Mouse (Mus musculus) thymus, adult 2 months (tissue): ENCODE results near the gene Elf5. TPM values are rescaled to one million over a fixed set of nuclear protein-coding genes. Genes with fewer than 3 reads are reported as not detected.

ENCODE experiments used
- DNase-seq: peaks from one replicate; pipeline ENCODE4 v3.0.0; 2021
- H3K27ac ChIP-seq: fragments of 200-500 bp; 2 replicates; pipeline ENCODE4 v1.5.1; 2012; ENCODE audit warnings: low read length, control low read depth; ENCODE audit not compliant: control insufficient read depth, insufficient read depth
- H3K27me3 ChIP-seq: fragments of 200-500 bp; 2 replicates; pipeline ENCODE4 v1.6.1; 2012; ENCODE audit warnings: mild to moderate bottlenecking, low read length, moderate library complexity, mixed read lengths; ENCODE audit not compliant: control insufficient read depth, insufficient read depth
- H3K36me3 ChIP-seq: fragments of 200-500 bp; 2 replicates; pipeline ENCODE4 v1.6.1; 2012; ENCODE audit warnings: mild to moderate bottlenecking, low read length, moderate library complexity; ENCODE audit not compliant: control insufficient read depth, insufficient read depth
- H3K4me1 ChIP-seq: fragments of 200-500 bp; replicated peaks from 2 replicates; pipeline ENCODE4 v1.6.1; 2012; ENCODE audit warnings: low read length; ENCODE audit not compliant: control insufficient read depth, insufficient read depth
- H3K4me3 ChIP-seq: fragments of 200-500 bp; 2 replicates; pipeline ENCODE4 v1.5.1; 2012; ENCODE audit warnings: mild to moderate bottlenecking, low read length, control low read depth, moderate library complexity; ENCODE audit not compliant: control insufficient read depth, insufficient read depth
- CTCF ChIP-seq: fragments of 200-500 bp; IDR thresholded peaks from 2 replicates; pipeline ENCODE4 v1.5.1; 2012; ENCODE audit warnings: mild to moderate bottlenecking, control low read depth, low read length, moderate library complexity, borderline replicate concordance; ENCODE audit not compliant: control insufficient read depth, poor library complexity, insufficient read depth; ENCODE audit errors: extremely low read depth
- POLR2A ChIP-seq: fragments of 200-500 bp; IDR thresholded peaks from 2 replicates; pipeline ENCODE4 v1.6.1; 2012; ENCODE audit warnings: mild to moderate bottlenecking, low read length, control low read depth, moderate library complexity; ENCODE audit not compliant: control insufficient read depth, poor library complexity, insufficient read depth; ENCODE audit errors: extremely low read depth
- WGBS: fragments of 180-500 bp; shearing (Covaris S2); methylation state at CpG from one replicate; pipeline ENCODE4 v1.1.7; 2018; 5-methylcytosine and 5-hydroxymethylcytosine counted together
- polyA plus RNA-seq: library from polyadenylated mRNA; depleted of rRNA; stranded (reverse); fragments of >200 nt; gene quantifications from 2 replicates; pipeline ENCODE4 v1.2.3, GENCODE M21; 2012

The Elf5 gene
- polyA plus RNA-seq, 1 experiment, result 0.54 TPM

DNA sequence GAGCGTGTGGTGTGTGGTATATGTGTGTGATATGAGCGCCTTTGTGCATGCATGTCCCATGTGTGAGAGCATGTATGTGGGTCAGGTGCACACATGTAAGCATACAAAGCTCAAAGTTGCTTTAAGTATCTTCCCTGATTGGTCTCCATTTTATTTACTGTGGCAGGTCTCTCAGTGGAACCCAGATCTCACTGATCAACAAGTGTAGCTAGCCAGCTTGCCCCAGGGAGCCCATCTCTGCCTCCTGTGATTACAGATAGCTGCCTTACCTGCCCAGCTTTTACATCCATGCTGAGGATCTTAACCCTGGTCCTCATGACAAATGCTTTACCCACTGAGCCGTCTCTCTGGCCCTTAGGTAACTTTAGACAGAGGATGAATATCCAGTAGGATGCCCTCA is 66.8 kb downstream of the Elf5 start:
- H3K4me3 ChIP-seq, result no peak overlapping the region
- no peaks in the 10 kb centered on the region for H3K27me3 ChIP-seq
- no peak overlapping the region for H3K27ac ChIP-seq
- DNase-seq, result no peak
- WGBS, result 97% methylated on average over 3 of the region's 3 CpGs
- TF ChIP-seq POLR2A (no peak), CTCF (no peak)
- H3K4me1 ChIP-seq, result peaks cover 7% of the 10 kb centered on the region
- H3K36me3 ChIP-seq, result peaks cover 24% of the 10 kb centered on the region

DNA sequence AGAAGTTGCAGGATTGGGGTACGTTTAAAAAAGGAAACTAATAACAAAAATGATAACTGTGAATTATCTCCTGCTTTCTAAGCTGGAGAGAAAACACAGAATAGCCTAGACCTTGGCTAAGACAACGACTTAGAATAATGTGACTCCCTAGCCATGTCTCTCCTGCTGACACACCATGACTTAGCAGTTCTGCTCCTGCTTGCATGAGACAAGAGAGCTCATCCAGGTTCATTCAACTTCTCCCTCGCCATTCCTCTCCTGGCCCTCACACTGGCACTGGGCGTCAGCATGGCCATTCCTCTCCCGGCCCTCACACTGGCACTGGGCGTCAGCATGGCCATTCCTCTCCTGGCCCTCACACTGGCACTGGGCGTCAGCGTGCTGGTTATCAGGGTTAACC is 68.8 kb downstream of the Elf5 start:
- H3K27ac ChIP-seq, result no peak overlapping the region
- no peak for DNase-seq
- H3K27me3 ChIP-seq, result no peaks in the 10 kb centered on the region
- 84% methylated on average over 8 of the region's 8 CpGs for WGBS
- H3K4me3 ChIP-seq, result no peak overlapping the region
- peaks cover 5% of the 10 kb centered on the region for H3K36me3 ChIP-seq
- TF ChIP-seq POLR2A (no peak), CTCF (no peak)
- peaks cover 10% of the 10 kb centered on the region for H3K4me1 ChIP-seq

DNA sequence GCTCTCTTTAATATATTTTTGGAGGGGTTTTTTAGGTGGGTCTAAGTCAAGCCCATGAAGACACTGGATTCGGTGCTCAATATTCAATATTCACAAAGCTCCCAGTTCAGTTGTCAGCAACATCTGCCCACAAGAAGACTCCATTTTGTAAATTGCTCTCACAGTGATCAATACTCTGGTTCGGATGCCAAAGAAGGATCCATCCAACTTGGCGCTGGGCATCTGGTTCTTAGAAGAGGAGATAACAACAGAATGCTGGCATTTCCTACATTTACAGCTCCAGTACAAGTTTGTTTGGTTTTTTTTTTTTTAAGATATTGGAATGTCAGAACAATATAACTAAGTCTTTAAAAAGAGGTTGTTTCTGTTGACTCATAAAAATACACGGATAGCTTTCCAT is 69.4 kb downstream of the Elf5 start:
- WGBS, result 96% methylated on average over 4 of the region's 4 CpGs
- no peak for DNase-seq
- no peak overlapping the region for H3K4me3 ChIP-seq
- H3K4me1 ChIP-seq, result peaks cover 10% of the 10 kb centered on the region
- no peak overlapping the region for H3K27ac ChIP-seq
- H3K27me3 ChIP-seq, result no peaks in the 10 kb centered on the region
- H3K36me3 ChIP-seq, result no peaks in the 10 kb centered on the region
- TF ChIP-seq POLR2A (no peak), CTCF (no peak)

DNA sequence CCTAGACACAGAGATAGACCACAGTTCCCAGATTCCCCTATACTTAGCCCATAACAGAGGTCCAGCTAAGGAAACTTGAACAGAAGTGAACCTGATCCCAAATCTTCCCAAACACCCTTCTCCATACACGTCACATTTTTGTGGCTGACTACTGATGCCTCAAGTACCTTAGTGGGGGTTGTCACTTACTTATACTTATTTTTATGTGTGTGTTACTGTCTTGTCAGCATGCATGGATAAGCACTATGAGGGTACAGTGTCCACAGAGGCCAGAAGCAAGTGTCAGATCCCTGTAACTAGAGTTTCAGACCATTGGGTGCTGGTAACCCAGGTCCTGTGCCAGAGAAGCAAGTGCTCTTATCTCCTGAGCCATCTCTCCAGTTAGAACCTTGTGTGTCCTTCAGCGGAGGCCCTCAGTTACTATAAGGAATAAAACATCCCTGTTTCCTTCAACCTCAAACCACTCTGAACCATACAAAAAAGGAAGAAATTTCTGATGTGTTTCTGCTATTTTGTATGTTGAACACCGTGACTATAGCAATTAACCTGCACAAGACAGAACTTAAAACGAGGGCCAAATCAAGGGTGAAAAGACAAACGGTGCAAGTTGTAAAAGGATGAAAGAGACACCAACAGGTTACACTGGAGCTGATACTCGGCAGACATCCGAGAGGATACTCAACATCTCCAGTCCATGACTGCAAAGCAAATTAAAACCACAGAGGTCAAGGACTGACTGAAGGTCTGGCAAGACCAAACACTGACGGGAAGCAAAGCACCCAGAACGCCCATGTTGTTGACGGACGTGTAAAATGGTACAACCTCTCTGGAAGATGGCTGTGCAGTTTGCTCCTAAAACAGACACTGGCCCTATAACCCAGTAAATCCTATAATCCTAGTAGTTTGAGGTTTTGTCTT is 70.1 kb downstream of the Elf5 start:
- WGBS, result 97% methylated on average over 11 of the region's 11 CpGs
- H3K27ac ChIP-seq, result no peak overlapping the region
- peaks cover 9% of the 10 kb centered on the region for H3K4me1 ChIP-seq
- H3K4me3 ChIP-seq, result no peak overlapping the region
- H3K27me3 ChIP-seq, result no peaks in the 10 kb centered on the region
- DNase-seq, result no peak
- no peaks in the 10 kb centered on the region for H3K36me3 ChIP-seq
- TF ChIP-seq CTCF (no peak), POLR2A (no peak)

DNA sequence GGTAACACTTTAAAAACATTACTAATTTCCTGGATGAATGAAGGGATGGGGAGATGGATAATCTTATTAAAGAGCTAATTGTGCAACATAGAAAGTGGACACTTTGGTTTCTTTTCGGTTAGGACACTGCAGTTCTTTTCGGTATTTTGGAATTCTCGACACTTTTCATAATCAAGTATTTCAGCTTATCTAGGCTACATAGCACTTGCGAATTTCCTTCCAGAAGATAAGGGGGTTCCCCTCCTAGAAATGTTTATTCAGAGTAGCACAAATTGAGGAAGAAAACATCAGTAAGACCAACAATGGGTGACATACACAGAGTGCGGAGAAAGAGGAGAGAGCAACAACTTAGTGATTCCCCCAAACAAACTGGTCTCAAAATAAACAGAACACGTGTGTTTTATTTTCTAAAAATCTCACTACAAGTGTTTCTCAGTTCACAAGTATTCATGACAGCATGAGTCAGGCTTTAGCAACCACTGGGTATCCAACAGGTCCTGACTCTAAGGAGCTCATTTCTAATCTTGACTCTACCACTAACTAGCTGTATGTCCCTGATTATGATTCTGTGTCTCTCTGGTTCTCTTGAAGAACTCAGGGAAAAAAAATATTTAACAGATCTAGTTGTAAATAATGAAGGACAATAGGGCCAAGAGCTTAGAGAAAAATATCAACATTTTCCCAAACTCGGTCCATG is 71.9 kb downstream of the Elf5 start:
- peaks cover 3% of the 10 kb centered on the region for H3K4me1 ChIP-seq
- H3K36me3 ChIP-seq, result no peaks in the 10 kb centered on the region
- TF ChIP-seq CTCF, result no peak
- no peak for TF ChIP-seq POLR2A
- 73% methylated on average over 7 of the region's 7 CpGs for WGBS
- no peak for DNase-seq
- no peak overlapping the region for H3K27ac ChIP-seq
- no peaks in the 10 kb centered on the region for H3K27me3 ChIP-seq
- no peak overlapping the region for H3K4me3 ChIP-seq

DNA sequence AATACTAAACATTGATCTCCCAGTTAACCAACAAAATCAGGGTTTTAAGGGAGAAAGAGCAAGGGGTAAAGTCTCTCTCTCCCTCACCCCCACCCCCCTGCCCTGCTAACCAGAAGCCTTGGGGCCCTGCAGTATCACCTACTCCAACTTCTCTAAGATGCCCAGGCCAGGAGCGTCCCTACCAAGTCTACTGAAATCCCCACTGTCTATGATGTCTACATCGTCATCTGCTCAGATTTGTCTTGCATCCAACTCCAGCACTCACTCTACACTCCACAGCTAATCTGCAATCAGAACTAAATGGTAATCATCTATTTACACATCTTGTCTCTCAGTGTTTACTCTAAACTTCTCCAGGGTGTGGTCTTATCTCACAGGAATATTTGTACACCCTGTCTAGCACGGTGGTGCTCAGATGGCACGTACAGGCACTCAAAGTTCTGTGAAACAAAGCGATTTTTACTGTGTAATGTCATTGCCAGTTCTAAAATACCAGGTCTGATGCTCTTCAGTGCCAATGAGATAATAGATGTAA is 72.6 kb downstream of the Elf5 start:
- no peak for TF ChIP-seq CTCF
- no peak for TF ChIP-seq POLR2A
- H3K4me3 ChIP-seq, result no peak overlapping the region
- 35% methylated on average over 5 of the region's 5 CpGs for WGBS
- peaks cover 3% of the 10 kb centered on the region for H3K4me1 ChIP-seq
- no peak overlapping the region for H3K27ac ChIP-seq
- H3K27me3 ChIP-seq, result no peaks in the 10 kb centered on the region
- H3K36me3 ChIP-seq, result no peaks in the 10 kb centered on the region
- DNase-seq, result no peak
